Mouse (Mus musculus): ENCODE measurements at regions not wholly inside any gene's neighbourhood (a gene's known extent, or its start where the extent isn't known, plus 50 kb on each side); places are given as distances from the start of the nearest gene placed in this dataset.
A peak's percentile ranks its signal among the peaks of the same experiment; 100 is the strongest.

DNA sequence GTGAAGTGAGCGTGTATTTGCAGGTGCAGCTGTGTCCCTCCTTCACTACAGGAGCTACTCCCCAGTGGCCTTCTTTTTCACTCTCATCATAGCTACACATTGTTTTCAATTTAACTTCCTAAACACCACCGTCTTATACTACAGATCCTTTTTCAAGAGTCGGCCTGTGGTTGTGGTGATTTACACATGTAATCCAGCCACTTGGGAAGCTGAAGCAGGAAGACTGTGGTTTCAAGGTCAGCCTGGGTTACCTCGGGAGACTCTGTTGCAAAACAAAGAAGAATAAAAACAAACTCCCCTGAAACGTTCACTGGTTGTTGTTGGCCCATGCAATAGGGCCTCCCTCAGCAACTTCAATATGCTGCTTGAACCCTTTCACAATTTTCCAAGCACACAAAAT lies 153.8 kb upstream of the Kcnh8 start:
- POLR2A ChIA-PET = no interaction called here
- no peaks in the 10 kb centered on the region for H3K27me3 ChIP-seq
- in situ Hi-C loops (cut with MboI; ENCODE audit: low pct_unique_long_range_greater_than_20kb) = no loop called here
- DNase-seq (ENCODE audit: low read depth, low spot score) (no peak), ATAC-seq (no peak)
- TF ChIP-seq CTCF (IDR thresholded peaks at IDR 0.05) = no peak
- CTCF ChIA-PET = interaction anchor here (1.7 kb wide), 1 partner anchor 13 kb away, joined by 7 read pairs; no protein-coding TSS in a partner anchor

DNA sequence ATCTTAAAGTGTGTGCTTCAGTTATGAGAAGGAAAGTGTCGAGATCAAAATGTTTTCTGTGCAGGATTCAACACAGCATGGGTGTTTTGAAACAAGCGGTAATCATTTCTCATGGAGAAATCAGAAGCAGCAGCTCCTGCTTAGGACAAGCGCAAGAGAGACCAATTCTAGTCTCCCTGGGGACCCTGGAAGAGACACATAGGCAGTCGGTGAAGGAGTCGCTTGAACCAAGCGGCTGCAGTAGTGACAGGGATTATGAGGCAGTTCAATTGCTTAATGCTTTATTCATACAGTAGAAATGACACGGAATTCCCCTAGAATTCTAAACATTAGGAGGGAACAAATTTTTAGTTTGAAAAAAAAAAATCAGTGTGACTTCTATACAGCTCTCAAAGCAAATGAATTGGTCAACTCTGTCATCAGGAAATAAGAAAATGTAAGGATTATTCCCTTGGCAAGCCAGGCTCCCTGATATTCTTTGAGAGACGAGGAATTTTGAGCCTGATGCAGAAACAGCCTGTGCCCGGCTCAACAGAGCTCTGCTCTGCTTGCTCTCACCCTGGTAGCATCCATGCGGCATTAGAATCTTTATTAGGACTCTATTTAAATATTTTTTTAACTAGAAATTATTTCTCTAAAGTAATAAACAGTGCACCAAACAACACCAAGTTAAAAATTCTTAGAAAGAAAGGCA lies 143.1 kb upstream of the Kcnh8 start:
- no peak for TF ChIP-seq CTCF (IDR thresholded peaks at IDR 0.05)
- POLR2A ChIA-PET = no interaction called here
- peaks cover 10% of the 10 kb centered on the region for H3K27me3 ChIP-seq
- ATAC-seq (no peak), DNase-seq (ENCODE audit: low read depth, low spot score) (no peak)
- in situ Hi-C loops (cut with MboI; ENCODE audit: low pct_unique_long_range_greater_than_20kb) = no loop called here
- CTCF ChIA-PET = no interaction called here

DNA sequence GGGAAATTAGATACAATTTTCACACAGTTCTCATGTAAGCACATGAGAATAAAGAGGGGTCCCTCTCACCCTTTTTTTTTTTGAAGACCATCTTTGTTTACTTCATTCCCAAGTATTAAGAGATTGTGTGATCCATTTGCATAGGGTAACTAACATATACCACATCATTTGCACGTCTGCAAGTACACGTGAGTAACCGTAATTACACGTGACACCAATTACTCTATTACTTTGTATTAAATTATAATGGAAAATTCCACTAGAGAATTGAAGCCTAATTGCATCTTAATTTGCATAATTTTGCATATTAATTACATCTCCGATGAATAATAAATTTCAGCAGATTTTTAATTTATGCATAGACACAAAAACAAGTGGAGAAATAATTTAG lies 142.5 kb upstream of the Kcnh8 start:
- no peak for TF ChIP-seq CTCF (IDR thresholded peaks at IDR 0.05)
- CTCF ChIA-PET = no interaction called here
- in situ Hi-C loops (cut with MboI; ENCODE audit: low pct_unique_long_range_greater_than_20kb) = no loop called here
- ATAC-seq (no peak), DNase-seq (ENCODE audit: low read depth, low spot score) (no peak)
- POLR2A ChIA-PET = no interaction called here
- H3K27me3 ChIP-seq = peaks cover 10% of the 10 kb centered on the region

DNA sequence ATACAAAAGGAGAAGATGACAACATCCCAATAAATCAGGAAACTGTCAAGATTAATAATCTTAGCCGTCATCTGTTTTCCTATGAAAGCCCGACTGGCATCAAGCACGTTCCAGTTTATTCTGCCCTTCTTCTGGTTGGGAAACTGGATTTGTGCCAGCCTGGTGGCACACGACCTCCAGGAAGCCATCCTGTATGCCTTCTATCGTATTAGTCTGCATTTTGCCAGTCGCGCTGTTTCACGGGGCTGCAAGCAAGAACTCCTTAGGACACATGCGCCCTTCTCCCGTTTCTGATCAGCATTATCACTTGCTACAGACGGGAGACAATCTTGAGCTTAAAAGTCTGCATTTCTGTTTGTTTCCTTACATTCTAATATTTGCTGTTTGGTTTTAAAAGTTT lies 141.2 kb upstream of the Kcnh8 start:
- ChIA-PET CTCF (interaction anchor here (1.5 to 1.6 kb wide), 2 partner anchors 12 to 22 kb away, joined by 3 to 7 read pairs; no protein-coding TSS in a partner anchor), POLR2A (no interaction called here)
- TF ChIP-seq CTCF (IDR thresholded peaks at IDR 0.05) = no peak
- no peak for ATAC-seq
- in situ Hi-C loops (cut with MboI; ENCODE audit: low pct_unique_long_range_greater_than_20kb) = no loop called here
- DNase-seq (ENCODE audit: low read depth, low spot score) = no peak
- peaks cover 10% of the 10 kb centered on the region for H3K27me3 ChIP-seq

DNA sequence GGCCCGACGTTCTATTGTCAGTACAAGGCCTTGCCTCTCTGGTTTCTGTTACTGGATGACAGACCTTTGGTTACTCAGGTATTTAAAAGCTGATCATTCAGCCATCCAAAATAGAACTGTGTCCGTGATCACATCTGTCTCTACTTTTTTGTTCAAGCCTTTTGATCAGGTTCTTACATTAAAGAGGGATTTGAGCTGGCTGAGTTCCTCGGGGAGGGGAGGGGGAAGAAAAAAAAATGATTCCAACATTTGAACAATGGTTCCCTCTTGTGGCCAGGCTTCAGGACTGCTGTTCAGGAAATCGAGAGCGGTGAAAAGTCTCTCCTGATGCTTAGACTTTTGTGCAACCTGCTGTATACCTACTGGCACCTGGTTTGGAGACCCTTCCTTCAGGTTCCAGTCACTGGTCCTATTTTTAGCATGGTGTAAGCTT lies 140.8 kb upstream of the Kcnh8 start:
- no peak for ATAC-seq
- peak; percentile 58 for TF ChIP-seq CTCF (IDR thresholded peaks at IDR 0.05)

DNA sequence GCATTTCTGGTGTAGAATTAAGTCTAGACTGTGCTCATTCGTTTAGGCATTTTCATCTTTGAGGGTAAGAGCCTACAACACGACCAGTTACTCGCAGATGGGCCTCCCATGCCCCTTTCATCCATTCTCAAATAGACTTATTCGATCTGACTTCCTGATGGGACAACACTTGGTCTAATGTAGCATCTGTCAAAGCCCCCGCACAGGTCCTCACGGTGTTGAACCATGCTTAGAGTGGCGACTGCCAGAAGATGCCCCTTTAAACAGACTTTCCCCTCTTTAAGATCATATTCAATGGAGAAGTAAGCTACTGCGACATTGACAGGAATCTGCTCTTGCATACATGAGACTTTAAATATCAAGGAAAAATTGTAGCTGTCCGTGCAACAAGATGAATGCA lies 140.1 kb upstream of the Kcnh8 start:
- ChIA-PET POLR2A (no interaction called here), CTCF (interaction anchor here (1.6 to 1.7 kb wide), 2 partner anchors 9 to 21 kb away, joined by 3 to 5 read pairs; no protein-coding TSS in a partner anchor)
- no peak for TF ChIP-seq CTCF (IDR thresholded peaks at IDR 0.05)
- DNase-seq (ENCODE audit: low read depth, low spot score) (no peak), ATAC-seq (no peak)
- in situ Hi-C loops (cut with MboI; ENCODE audit: low pct_unique_long_range_greater_than_20kb) = no loop called here
- H3K27me3 ChIP-seq = peaks cover 10% of the 10 kb centered on the region

More for the DNA sequence above, 140.8 kb upstream of the Kcnh8 start:
- peaks cover 10% of the 10 kb centered on the region for H3K27me3 ChIP-seq
- in situ Hi-C loops (cut with MboI; ENCODE audit: low pct_unique_long_range_greater_than_20kb) = no loop called here
- ChIA-PET CTCF (interaction anchor here (1.5 to 1.6 kb wide), 2 partner anchors 13 to 21 kb away, joined by 3 to 7 read pairs; no protein-coding TSS in a partner anchor), POLR2A (no interaction called here)
- DNase-seq (ENCODE audit: low read depth, low spot score) = no peak

DNA sequence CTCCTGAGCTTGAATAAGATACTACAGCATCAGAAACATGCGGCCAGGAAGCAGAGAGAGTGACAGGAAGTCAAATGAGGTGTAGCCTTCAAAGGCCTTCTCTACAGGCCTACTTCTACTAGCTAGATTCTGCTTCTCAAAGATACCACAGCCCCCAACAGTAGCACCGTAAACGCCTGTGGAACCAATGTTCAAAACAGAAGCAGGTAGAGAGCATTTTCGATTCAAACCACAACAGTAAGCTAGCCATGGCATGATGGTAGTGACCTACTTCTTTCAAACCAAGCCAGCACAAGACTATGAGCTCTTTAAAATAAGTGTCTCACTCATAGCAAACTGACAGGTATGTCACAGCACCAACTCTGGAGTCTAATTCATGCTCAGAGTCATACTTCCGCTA lies 134.0 kb upstream of the Kcnh8 start:
- DNase-seq (ENCODE audit: low read depth, low spot score) = no peak
- H3K27me3 ChIP-seq = no peaks in the 10 kb centered on the region
- no peak for ATAC-seq
- in situ Hi-C loops (cut with MboI; ENCODE audit: low pct_unique_long_range_greater_than_20kb) = no loop called here
- ChIA-PET CTCF (no interaction called here), POLR2A (no interaction called here)
- no peak for TF ChIP-seq CTCF (IDR thresholded peaks at IDR 0.05)

DNA sequence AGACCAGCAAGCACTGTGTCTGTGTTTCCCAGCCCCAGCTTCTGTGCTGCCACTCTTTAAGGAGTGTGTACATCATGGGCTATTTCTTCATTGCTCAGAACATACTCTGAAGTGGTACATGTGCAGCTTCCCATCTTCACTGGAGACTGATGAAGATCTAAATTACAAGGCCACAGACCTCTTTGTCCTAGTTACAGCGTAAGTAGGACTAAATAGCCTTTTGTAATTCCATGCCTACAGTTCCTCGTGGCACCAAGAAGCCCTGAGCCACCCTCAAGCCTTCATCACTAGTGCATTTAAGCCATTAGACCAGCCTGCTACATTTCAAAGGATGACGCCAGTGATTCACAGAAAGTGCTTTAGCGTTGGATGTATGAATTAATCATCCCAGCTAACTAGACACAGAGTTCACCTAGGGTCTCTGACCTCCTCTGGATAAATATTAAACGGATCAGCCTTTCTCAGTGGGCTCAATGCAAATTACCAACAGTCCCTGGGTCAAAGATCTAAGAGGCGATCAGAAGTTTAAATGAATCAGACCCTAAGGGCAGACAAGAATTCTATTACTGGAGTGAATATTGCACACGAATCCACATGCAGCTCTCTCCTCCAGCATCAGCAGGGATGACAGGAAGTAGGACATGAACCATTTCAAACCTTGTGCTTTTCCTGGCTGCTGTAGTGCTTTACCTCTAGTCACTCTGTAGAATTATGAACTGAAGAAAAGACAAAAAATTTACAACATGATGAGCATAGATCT lies 123.0 kb upstream of the Kcnh8 start:
- TF ChIP-seq CTCF (IDR thresholded peaks at IDR 0.05) = no peak
- CTCF ChIA-PET = interaction anchor here (1.0 kb wide), 1 partner anchor 12 kb away, joined by 3 read pairs; no protein-coding TSS in a partner anchor
- no peaks in the 10 kb centered on the region for H3K27me3 ChIP-seq
- ATAC-seq (no peak), DNase-seq (ENCODE audit: low read depth, low spot score) (no peak)
- in situ Hi-C loops (cut with MboI; ENCODE audit: low pct_unique_long_range_greater_than_20kb) = no loop called here
- POLR2A ChIA-PET = no interaction called here

DNA sequence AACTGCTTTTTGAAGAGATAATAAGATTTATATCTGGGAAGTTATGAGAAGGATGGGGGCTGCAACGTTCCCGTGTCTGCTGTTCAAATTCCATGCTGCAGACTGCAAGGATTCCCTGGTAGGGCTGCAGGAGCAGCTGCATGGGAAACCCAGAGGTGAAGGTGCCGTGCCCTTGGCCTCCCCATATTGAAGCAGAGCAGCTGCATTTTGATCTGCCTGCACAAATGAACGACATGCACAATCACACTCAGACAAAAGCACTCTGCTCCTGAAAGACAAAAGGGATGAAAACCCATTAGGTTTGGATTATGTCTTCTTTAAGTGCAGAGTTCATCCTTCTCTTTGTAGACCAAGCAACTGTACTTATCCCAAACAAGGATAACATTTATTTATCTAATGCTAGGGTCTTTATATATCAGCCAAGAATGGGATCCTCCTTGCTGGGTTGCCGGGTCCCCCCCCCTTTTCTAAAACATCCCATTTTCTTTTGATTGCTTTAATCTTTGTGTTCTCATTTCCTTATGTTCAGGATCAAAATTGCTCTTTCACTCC lies 122.3 kb upstream of the Kcnh8 start:
- H3K27me3 ChIP-seq = no peaks in the 10 kb centered on the region
- ChIA-PET POLR2A (no interaction called here), CTCF (no interaction called here)
- DNase-seq (ENCODE audit: low read depth, low spot score) = no peak
- TF ChIP-seq CTCF (IDR thresholded peaks at IDR 0.05) = no peak
- in situ Hi-C loops (cut with MboI; ENCODE audit: low pct_unique_long_range_greater_than_20kb) = no loop called here
- ATAC-seq = no peak

DNA sequence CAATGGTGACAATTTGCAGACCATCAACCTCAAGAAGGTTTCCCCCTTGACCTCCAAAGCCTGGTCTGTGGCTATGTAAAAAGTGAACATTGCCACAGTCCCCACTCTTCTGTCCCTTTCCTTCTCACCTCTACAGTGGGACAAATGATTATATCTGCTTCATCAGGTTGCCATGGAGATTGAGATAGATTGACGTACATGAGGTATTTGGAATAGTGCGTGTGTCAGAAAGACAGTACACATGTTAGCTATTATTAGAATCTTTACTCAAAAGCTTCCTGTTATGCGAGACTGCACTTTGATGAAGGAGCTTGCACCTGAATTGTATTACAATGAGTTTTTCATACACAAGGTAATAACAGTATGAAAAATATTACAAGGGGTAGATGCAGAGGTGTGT lies 95.7 kb upstream of the Kcnh8 start:
- POLR2A ChIA-PET = no interaction called here

DNA sequence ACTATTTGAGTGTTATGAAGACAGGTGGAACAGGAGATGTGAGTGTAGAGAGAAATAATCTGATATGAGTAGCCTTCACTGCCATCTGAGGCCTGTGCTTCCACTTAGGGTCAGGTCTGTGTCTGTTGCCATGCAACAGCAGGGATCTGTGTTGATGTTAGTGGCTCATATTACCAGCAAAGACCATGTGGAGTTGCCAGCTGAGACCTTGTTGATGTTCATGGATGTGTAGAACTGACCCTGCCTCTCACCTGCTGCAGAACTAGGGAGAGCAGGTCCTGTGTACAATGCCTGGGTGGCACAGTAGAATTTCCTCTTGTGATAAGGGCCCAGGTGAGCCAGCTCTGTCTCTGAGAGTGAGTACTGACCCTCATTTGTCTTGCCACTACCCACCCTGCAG lies 72.2 kb upstream of the Kcnh8 start:
- DNase-seq (ENCODE audit: low read depth, low spot score) = no peak
- ATAC-seq = no peak
- ChIA-PET POLR2A (no interaction called here), CTCF (no interaction called here)
- H3K27me3 ChIP-seq = no peaks in the 10 kb centered on the region
- in situ Hi-C loops (cut with MboI; ENCODE audit: low pct_unique_long_range_greater_than_20kb) = no loop called here
- no peak for TF ChIP-seq CTCF (IDR thresholded peaks at IDR 0.05)

More for the DNA sequence above, 95.7 kb upstream of the Kcnh8 start:
- ATAC-seq = no peak
- TF ChIP-seq CTCF (IDR thresholded peaks at IDR 0.05) = no peak
- CTCF ChIA-PET = no interaction called here
- in situ Hi-C loops (cut with MboI; ENCODE audit: low pct_unique_long_range_greater_than_20kb) = no loop called here
- DNase-seq (ENCODE audit: low read depth, low spot score) = no peak
- H3K27me3 ChIP-seq = no peaks in the 10 kb centered on the region
